ENCODE assay signal across 8 mouse cellular contexts in genomic region chr19:3895171-3895631, GRCm38 (mm10). TPM values are rescaled to one million over a fixed set of nuclear protein-coding genes. Genes with fewer than 3 reads are reported as not detected.
A peak's percentile ranks its signal among the peaks of the same experiment; 100 is the strongest.
DNase-seq lines count a peak whose midpoint lies in the region; ATAC-seq and TF ChIP-seq lines count a peak whose summit lies in the region.

No protein-coding gene starts in this region.

- no peak overlapping the region for H3K9ac ChIP-seq in forebrain, embryonic 12.5 days
- no peak overlapping the region for H3K9ac ChIP-seq in liver, embryonic 11.5 days (ENCODE audit: low read depth, low read length)
- H3K9ac ChIP-seq in neural tube, embryonic 13.5 days, result no peak overlapping the region

- H3K27me3 ChIP-seq in forebrain, embryonic 12.5 days, result no peaks in the 10 kb centered on the region
- H3K27me3 ChIP-seq in liver, embryonic 11.5 days (replicated peaks; ENCODE audit: control insufficient read depth, insufficient read depth, low read length), result no peaks in the 10 kb centered on the region
- H3K27me3 ChIP-seq in neural tube, embryonic 13.5 days, result no peaks in the 10 kb centered on the region

- WGBS in forebrain, embryonic 12.5 days, result 23% methylated on average over 3 of the region's 3 CpGs
- 54% methylated on average over 3 of the region's 3 CpGs for WGBS in liver, embryonic 11.5 days
- 15% methylated on average over 3 of the region's 3 CpGs for WGBS in neural tube, embryonic 13.5 days

- peaks cover 15% of the 10 kb centered on the region for H3K4me1 ChIP-seq in forebrain, embryonic 12.5 days
- no peaks in the 10 kb centered on the region for H3K4me1 ChIP-seq in liver, embryonic 11.5 days (replicated peaks; ENCODE audit: control insufficient read depth, insufficient read depth, low read length)
- peaks cover 22% of the 10 kb centered on the region for H3K4me1 ChIP-seq in neural tube, embryonic 13.5 days (replicated peaks)

- peak in 1 of 2 experiments; percentile 45 for DNase-seq in layer of hippocampus, adult 2 months (ENCODE audit: low spot score in 2 of 2)
- DNase-seq in layer of hippocampus, adult 18-20 months (ENCODE audit: low spot score in 2 of 2), result no peak
- no peak for DNase-seq in liver, embryonic 11.5 days (ENCODE audit: low spot score)
- no peak for DNase-seq in adrenal gland, adult 8-10 months
- DNase-seq in left cerebral cortex, adult 9 months (ENCODE audit: low spot score in 2 of 2), result no peak
- no peak for DNase-seq in adrenal gland, postnatal 14 days

- no peak for TF ChIP-seq CTCF in layer of hippocampus, adult 2 months (conservative IDR thresholded peaks at IDR 0.05)

- peaks cover 70% of the 10 kb centered on the region for H3K36me3 ChIP-seq in forebrain, embryonic 12.5 days (replicated peaks)
- peaks cover 21% of the 10 kb centered on the region for H3K36me3 ChIP-seq in liver, embryonic 11.5 days (ENCODE audit: control insufficient read depth, insufficient read depth, low read length)
- peaks cover 61% of the 10 kb centered on the region for H3K36me3 ChIP-seq in neural tube, embryonic 13.5 days

- peak; percentile 57 for ATAC-seq in forebrain, embryonic 12.5 days (ENCODE audit: low FRiP score)
- ATAC-seq in liver, embryonic 11.5 days (replicated peaks; ENCODE audit: low FRiP score), result peak; percentile 58
- peak; percentile 81 for ATAC-seq in neural tube, embryonic 13.5 days (ENCODE audit: low read depth)

- H3K27ac ChIP-seq in layer of hippocampus, adult 2 months, result peak overlapping the region; percentile 58
- H3K27ac ChIP-seq in forebrain, embryonic 12.5 days, result peak overlapping the region; percentile 66
- H3K27ac ChIP-seq in liver, embryonic 11.5 days (ENCODE audit: low read depth, low read length), result no peak overlapping the region
- peak overlapping the region; percentile 82 for H3K27ac ChIP-seq in neural tube, embryonic 13.5 days (replicated peaks)

- H3K4me3 ChIP-seq in layer of hippocampus, adult 2 months, result no peak overlapping the region
- no peak overlapping the region for H3K4me3 ChIP-seq in forebrain, embryonic 12.5 days (replicated peaks)
- H3K4me3 ChIP-seq in liver, embryonic 11.5 days (ENCODE audit: low read depth, low read length), result no peak overlapping the region
- H3K4me3 ChIP-seq in neural tube, embryonic 13.5 days, result no peak overlapping the region

- H3K9me3 ChIP-seq in forebrain, embryonic 12.5 days, result no peaks in the 10 kb centered on the region
- no peaks in the 10 kb centered on the region for H3K9me3 ChIP-seq in liver, embryonic 11.5 days (ENCODE audit: control insufficient read depth, low read length)
- H3K9me3 ChIP-seq in neural tube, embryonic 13.5 days, result no peaks in the 10 kb centered on the region

- H3K4me2 ChIP-seq in forebrain, embryonic 12.5 days, result no peak overlapping the region
- H3K4me2 ChIP-seq in liver, embryonic 11.5 days, result no peak overlapping the region
- H3K4me2 ChIP-seq in neural tube, embryonic 13.5 days, result no peak overlapping the region

RNA-seq across cellular contexts. Expression of gene Tcirg1, which starts 11.7 kb away (rescaled TPM):
- total RNA-seq in layer of hippocampus, adult 2 months (2021), result 10 to 100 TPM; 20.0 to 24.9 TPM
- total RNA-seq in layer of hippocampus, adult 18-20 months (2021), result 10 to 100 TPM; 17.4 to 20.6 TPM
- 10.3 and 12.4 TPM in 2 replicates for polyA plus RNA-seq in forebrain, embryonic 12.5 days (2016; fragmentation: Nextera tagmentation; extraction: Ambion mirVana)
- 39.8 and 42.8 TPM in 2 replicates for polyA plus RNA-seq in liver, embryonic 11.5 days (2014; fragmentation: Nextera tagmentation; extraction: Ambion mirVana)
- 18.4 and 18.9 TPM in 2 replicates for polyA plus RNA-seq in neural tube, embryonic 13.5 days (2015; fragmentation: Nextera tagmentation; extraction: Ambion mirVana)
- total RNA-seq in adrenal gland, adult 8-10 months (2022), result 100 to 1,000 TPM in 2 of 4 experiments, 10 to 100 TPM in 2; 55.6 to 133 (median 95.0) TPM
- total RNA-seq in adrenal gland, postnatal 14 days (2021), result 44.3 and 48.8 TPM in 2 replicates

RNA-seq across cellular contexts. Expression of gene Ndufs8, which starts 17.4 kb away (rescaled TPM):
- 100 to 1,000 TPM; 125 to 142 TPM for total RNA-seq in layer of hippocampus, adult 2 months (2021)
- total RNA-seq in layer of hippocampus, adult 18-20 months (2021), result 100 to 1,000 TPM; 144 to 147 TPM
- 166 and 168 TPM in 2 replicates for polyA plus RNA-seq in forebrain, embryonic 12.5 days (2016; fragmentation: Nextera tagmentation; extraction: Ambion mirVana)
- 278 and 287 TPM in 2 replicates for polyA plus RNA-seq in liver, embryonic 11.5 days (2014; fragmentation: Nextera tagmentation; extraction: Ambion mirVana)
- 286 and 302 TPM in 2 replicates for polyA plus RNA-seq in neural tube, embryonic 13.5 days (2015; fragmentation: Nextera tagmentation; extraction: Ambion mirVana)
- 100 to 1,000 TPM; 241 to 358 (median 291) TPM for total RNA-seq in adrenal gland, adult 8-10 months (2022)
- 440 and 447 TPM in 2 replicates for total RNA-seq in adrenal gland, postnatal 14 days (2021)

RNA-seq across cellular contexts. Expression of gene Aldh3b1, which starts 34.4 kb away (rescaled TPM):
- total RNA-seq in layer of hippocampus, adult 2 months (2021), result 1 to 10 TPM; 2.2 to 2.4 TPM
- 1 to 10 TPM; 3.2 to 3.5 TPM for total RNA-seq in layer of hippocampus, adult 18-20 months (2021)
- 0.64 and 0.69 TPM in 2 replicates for polyA plus RNA-seq in forebrain, embryonic 12.5 days (2016; fragmentation: Nextera tagmentation; extraction: Ambion mirVana)
- 1.7 TPM in 2 replicates for polyA plus RNA-seq in liver, embryonic 11.5 days (2014; fragmentation: Nextera tagmentation; extraction: Ambion mirVana)
- polyA plus RNA-seq in neural tube, embryonic 13.5 days (2015; fragmentation: Nextera tagmentation; extraction: Ambion mirVana), result 1.9 and 2.2 TPM in 2 replicates
- 100 to 1,000 TPM in 2 of 4 experiments, 10 to 100 TPM in 2; 35.5 to 262 (median 145) TPM for total RNA-seq in adrenal gland, adult 8-10 months (2022)
- total RNA-seq in adrenal gland, postnatal 14 days (2021), result 57.8 and 73.4 TPM in 2 replicates

RNA-seq across cellular contexts. Expression of gene Unc93b1, which starts 39.8 kb away (rescaled TPM):
- 10 to 100 TPM; 11.4 to 16.1 TPM for total RNA-seq in layer of hippocampus, adult 2 months (2021)
- 10 to 100 TPM; 13.6 to 15.9 TPM for total RNA-seq in layer of hippocampus, adult 18-20 months (2021)
- 4.8 TPM in 2 replicates for polyA plus RNA-seq in forebrain, embryonic 12.5 days (2016; fragmentation: Nextera tagmentation; extraction: Ambion mirVana)
- 14.2 and 16.0 TPM in 2 replicates for polyA plus RNA-seq in liver, embryonic 11.5 days (2014; fragmentation: Nextera tagmentation; extraction: Ambion mirVana)
- polyA plus RNA-seq in neural tube, embryonic 13.5 days (2015; fragmentation: Nextera tagmentation; extraction: Ambion mirVana), result 11.8 and 13.5 TPM in 2 replicates
- 10 to 100 TPM; 69.4 to 85.5 (median 71.5) TPM for total RNA-seq in adrenal gland, adult 8-10 months (2022)
- 35.4 and 48.9 TPM in 2 replicates for total RNA-seq in adrenal gland, postnatal 14 days (2021)

RNA-seq across cellular contexts. Expression of gene Chka, which starts 43.6 kb away (rescaled TPM):
- total RNA-seq in layer of hippocampus, adult 2 months (2021), result 100 to 1,000 TPM in 1 of 2 experiments, 10 to 100 TPM in 1; 87.2 to 109 TPM
- total RNA-seq in layer of hippocampus, adult 18-20 months (2021), result 100 to 1,000 TPM in 1 of 2 experiments, 10 to 100 TPM in 1; 85.8 to 106 TPM
- polyA plus RNA-seq in forebrain, embryonic 12.5 days (2016; fragmentation: Nextera tagmentation; extraction: Ambion mirVana), result 63.5 and 69.6 TPM in 2 replicates
- 35.4 and 37.5 TPM in 2 replicates for polyA plus RNA-seq in liver, embryonic 11.5 days (2014; fragmentation: Nextera tagmentation; extraction: Ambion mirVana)
- polyA plus RNA-seq in neural tube, embryonic 13.5 days (2015; fragmentation: Nextera tagmentation; extraction: Ambion mirVana), result 51.5 and 54.6 TPM in 2 replicates
- 100 to 1,000 TPM in 1 of 4 experiments, 10 to 100 TPM in 3; 69.8 to 329 (median 93.5) TPM for total RNA-seq in adrenal gland, adult 8-10 months (2022)
- 52.0 and 82.2 TPM in 2 replicates for total RNA-seq in adrenal gland, postnatal 14 days (2021)

Comparison
In these comparisons a context has a peak if more than half of its experiments do, and no peak if none do; other contexts are left out.
1. RNA of gene Aldh3b1, which starts 34.4 kb away (total RNA-seq): 35.5 to 262 TPM in adrenal gland, adult 8-10 months and 57.8 to 73.4 TPM in adrenal gland, postnatal 14 days; 3.2 to 3.5 TPM in layer of hippocampus, adult 18-20 months and 2.2 to 2.4 TPM in layer of hippocampus, adult 2 months; every median in the first group is over 4 times any median in the second.
2. Peak in every context shown above with its lines, with median percentiles within 50 percentile points of each other: ATAC-seq.